Mouse (Mus musculus) ES-Bruce4 (cell line): ENCODE measurements at regions not wholly inside any gene's neighbourhood (a gene's known extent, or its start where the extent isn't known, plus 50 kb on each side); places are given as distances from the start of the nearest gene placed in this dataset.

Experiments
- CTCF ChIP-seq: IDR thresholded peaks from one replicate; pipeline ENCODE4 v1.8.1; 2011; ENCODE audit warnings: low read depth, low read length
- EP300 ChIP-seq: IDR thresholded peaks from 2 replicates; pipeline ENCODE4 v1.6.1; 2011; ENCODE audit warnings: low read depth, low read length; ENCODE audit not compliant: insufficient read depth
- POLR2A ChIP-seq: IDR thresholded peaks from one replicate; pipeline ENCODE4 v1.8.1; 2011; ENCODE audit warnings: low read length; ENCODE audit not compliant: insufficient read depth

GRCm38 (mm10) chr6:47367461-47367860 lies 85.7 kb upstream of the Cul1 start:
- TF ChIP-seq CTCF = no peak
- TF ChIP-seq POLR2A = no peak
- TF ChIP-seq EP300 = no peak
